Mouse (Mus musculus) liver, embryonic 14.5 days (tissue): ENCODE measurements around the gene Tmem40. TPM values are rescaled to one million over a fixed set of nuclear protein-coding genes. Genes with fewer than 3 reads are reported as not detected.

ENCODE experiments used
- ATAC-seq: fragments of 200-750 bp; cut with Nextera tagmentation; 2 replicates; pipeline ENCODE4 v1.8.0; 2017; ENCODE audit warnings: moderate number of reproducible peaks, mild to moderate bottlenecking, moderate library complexity; ENCODE audit not compliant: insufficient read depth
- DNase-seq, 3 experiments: peaks; one replicate each; pipeline ENCODE4 v3.0.0-alpha.2; 2012 to 2013; ENCODE audit warnings: low read depth in 3 of 3, low spot score in 3 of 3
- H3K27ac ChIP-seq: fragments of 300-500 bp; sonication (generic); 2 replicates; pipeline ENCODE4 v1.5.1; 2014; ENCODE audit warnings: moderate library complexity, mild to moderate bottlenecking, control low read depth, inconsistent platforms
- H3K27me3 ChIP-seq: fragments of 300-500 bp; sonication (generic); 2 replicates; pipeline ENCODE4 v1.6.1; 2014; ENCODE audit warnings: mild to moderate bottlenecking, low read length, moderate library complexity; ENCODE audit not compliant: control insufficient read depth, insufficient read depth
- H3K36me3 ChIP-seq: fragments of 300-500 bp; sonication (generic); replicated peaks from 2 replicates; pipeline ENCODE4 v1.6.1; 2014; ENCODE audit warnings: low read depth; ENCODE audit not compliant: control insufficient read depth, insufficient read depth
- H3K4me1 ChIP-seq, 2 experiments: fragments of 200-500 bp in 1 of 2; fragments of 300-500 bp in 1 of 2; sonication (generic) in 1 of 2; replicated peaks; 2 replicates each; pipeline ENCODE4 v1.6.1; 2012 to 2014; ENCODE audit warnings: antibody characterized with exemption in 1 of 2, inconsistent platforms in 1 of 2, low read length in 1 of 2; ENCODE audit not compliant: control insufficient read depth in 2 of 2, insufficient read depth in 2 of 2
- H3K4me2 ChIP-seq: fragments of 300-500 bp; sonication (generic); 2 replicates; pipeline ENCODE4 v1.6.1; 2014; ENCODE audit warnings: low read depth, mild to moderate bottlenecking, control low read depth, moderate library complexity
- H3K4me3 ChIP-seq, 2 experiments: fragments of 200-500 bp in 1 of 2; fragments of 300-500 bp in 1 of 2; sonication (generic) in 1 of 2; 2 replicates each; pipeline ENCODE4 v1.5.1; 2012 to 2014; ENCODE audit warnings: low read depth in 2 of 2, low read length in 2 of 2, mild to moderate bottlenecking in 2 of 2, control low read depth in 1 of 2, inconsistent platforms in 1 of 2, moderate library complexity in 1 of 2; ENCODE audit not compliant: insufficient read depth in 1 of 2
- H3K9ac ChIP-seq: fragments of 300-500 bp; sonication (generic); replicated peaks from 2 replicates; pipeline ENCODE4 v1.6.1; 2014; ENCODE audit warnings: mild to moderate bottlenecking, control low read depth, moderate library complexity
- H3K9me3 ChIP-seq: fragments of 300-500 bp; sonication (generic); 2 replicates; pipeline ENCODE4 v1.6.1; 2016; ENCODE audit warnings: low read length, mixed read lengths; ENCODE audit not compliant: control insufficient read depth
- CTCF ChIP-seq: IDR thresholded peaks from 2 replicates; pipeline ENCODE4 v1.5.1; 2016; ENCODE audit warnings: antibody characterized with exemption, low read depth, control low read depth
- EP300 ChIP-seq: IDR thresholded peaks from 2 replicates; pipeline ENCODE4 v1.6.1; 2016; ENCODE audit warnings: antibody characterized with exemption, low read depth
- WGBS: fragments of 180-500 bp; shearing (Covaris S2); extraction: QIAGEN DNeasy Blood & Tissue Kit; methylation state at CpG from one replicate; pipeline ENCODE4 v1.1.7; 2014; ENCODE audit not compliant: insufficient replicate concordance; 5-methylcytosine and 5-hydroxymethylcytosine counted together
- microRNA-seq: library from miRNA; unstranded; fragments of <30 nt; microRNA quantifications from one replicate; pipeline ENCODE4, GENCODE M21; 2016
- polyA plus RNA-seq, 2 experiments: library from polyadenylated mRNA; depleted of rRNA in 1 of 2; stranded (reverse) in 1 of 2; unstranded in 1 of 2; fragments of >200 nt; fragmentation: Nextera tagmentation in 1 of 2; extraction: Ambion mirVana in 1 of 2; gene quantifications; 2 replicates each; pipeline versions ENCODE4 v1.2.1 to v1.2.3; 2012 to 2014

Tmem40 gene
- polyA plus RNA-seq, 2 experiments, result 19.4 to 19.8 TPM

GRCm38 (mm10) chr6:115684851-115685646 is 77.2 kb downstream of the Tmem40 start:
- peak overlapping the region; percentile 43 for H3K4me2 ChIP-seq
- DNase-seq (no peak), ATAC-seq (peak; percentile 80; the same call in 1 of the 2 replicates)
- no peaks in the 10 kb centered on the region for H3K36me3 ChIP-seq
- H3K9ac ChIP-seq, result no peak overlapping the region
- peaks cover 5 to 12% of the 10 kb centered on the region in 2 experiments for H3K4me1 ChIP-seq
- TF ChIP-seq CTCF, result no peak
- no peak for TF ChIP-seq EP300
- no peak overlapping the region for H3K27ac ChIP-seq
- H3K4me3 ChIP-seq, result no peak overlapping the region
- WGBS, result 33% methylated on average over 11 of the region's 11 CpGs
- H3K9me3 ChIP-seq, result no peaks in the 10 kb centered on the region
- H3K27me3 ChIP-seq, result no peaks in the 10 kb centered on the region

- no peak overlapping the region for H3K27ac ChIP-seq
- H3K4me2 ChIP-seq, result no peak overlapping the region
- no peaks in the 10 kb centered on the region for H3K27me3 ChIP-seq
- TF ChIP-seq CTCF (no peak), EP300 (no peak)
- H3K36me3 ChIP-seq, result no peaks in the 10 kb centered on the region
- no peak overlapping the region for H3K4me3 ChIP-seq
- no peak for ATAC-seq
- 84% methylated on average over 2 of the region's 2 CpGs for WGBS
- no peak for DNase-seq
- peaks cover 5 to 12% of the 10 kb centered on the region in 2 experiments for H3K4me1 ChIP-seq
- H3K9me3 ChIP-seq, result no peaks in the 10 kb centered on the region
- no peak overlapping the region for H3K9ac ChIP-seq
These were observed 77.9 kb downstream of the Tmem40 start for GRCm38 (mm10) chr6:115684271-115684670.

GRCm38 (mm10) chr6:115681066-115681465 is 81.1 kb downstream of the Tmem40 start:
- 71% methylated on average over 4 of the region's 4 CpGs for WGBS
- ATAC-seq (no peak), DNase-seq (no peak)
- Histone ChIP-seq H3K36me3 (no peaks in the 10 kb centered on the region), H3K27me3 (no peaks in the 10 kb centered on the region), H3K4me3 (no peak overlapping the region), H3K9me3 (no peaks in the 10 kb centered on the region), H3K4me1 (peaks cover 18 to 25% of the 10 kb centered on the region in 2 experiments), H3K27ac (no peak overlapping the region), H3K9ac (no peak overlapping the region), H3K4me2 (no peak overlapping the region)
- no peak for TF ChIP-seq EP300
- TF ChIP-seq CTCF, result no peak

Small RNAs within 50 kb of the gene (microRNA-seq; reads per million reads assigned to microRNA genes)
- gene Mir7660, result not detected

Other genes starting within 250 kb of the Tmem40 start
- 3.9 and 4.7 TPM in 2 replicates for gene Tsen2, start 217.7 kb downstream of the Tmem40 start, polyA plus RNA-seq (2012; rRNA removed)
- 10.7 and 11.0 TPM in 2 replicates for gene Tsen2, start 217.7 kb downstream of the Tmem40 start, polyA plus RNA-seq (2014; fragmentation: Nextera tagmentation; extraction: Ambion mirVana)
- 5.3 and 6.0 TPM in 2 replicates for gene Mkrn2os, start 169.8 kb downstream of the Tmem40 start, polyA plus RNA-seq (2012; rRNA removed)
- 7.1 and 8.0 TPM in 2 replicates for gene Mkrn2os, start 169.8 kb downstream of the Tmem40 start, polyA plus RNA-seq (2014; fragmentation: Nextera tagmentation; extraction: Ambion mirVana)
- gene Mkrn2, start 160.5 kb downstream of the Tmem40 start, polyA plus RNA-seq (2012; rRNA removed), result 6.2 and 8.9 TPM in 2 replicates
- 9.4 and 10.1 TPM in 2 replicates for gene Mkrn2, start 160.5 kb downstream of the Tmem40 start, polyA plus RNA-seq (2014; fragmentation: Nextera tagmentation; extraction: Ambion mirVana)
- gene Raf1, start 85.8 kb downstream of the Tmem40 start, polyA plus RNA-seq (2012; rRNA removed), result 36.5 and 41.5 TPM in 2 replicates
- 37.9 and 38.9 TPM in 2 replicates for gene Raf1, start 85.8 kb downstream of the Tmem40 start, polyA plus RNA-seq (2014; fragmentation: Nextera tagmentation; extraction: Ambion mirVana)
- 2.4 and 2.8 TPM in 2 replicates for gene Cand2, start 12.1 kb upstream of the Tmem40 start, polyA plus RNA-seq (2012; rRNA removed)
- gene Cand2, start 12.1 kb upstream of the Tmem40 start, polyA plus RNA-seq (2014; fragmentation: Nextera tagmentation; extraction: Ambion mirVana), result 1.7 and 2.5 TPM in 2 replicates
- 986 and 1,878 TPM in 2 replicates for gene Rpl32, start 46.3 kb upstream of the Tmem40 start, polyA plus RNA-seq (2012; rRNA removed)
- 1,452 and 1,510 TPM in 2 replicates for gene Rpl32, start 46.3 kb upstream of the Tmem40 start, polyA plus RNA-seq (2014; fragmentation: Nextera tagmentation; extraction: Ambion mirVana)
- 0.09 and 0.11 TPM in 2 replicates for gene Efcab12, start 76.0 kb upstream of the Tmem40 start, polyA plus RNA-seq (2012; rRNA removed)
- 0.06 TPM in 1 of 2 replicates, not detected in the other for gene Efcab12, start 76.0 kb upstream of the Tmem40 start, polyA plus RNA-seq (2014; fragmentation: Nextera tagmentation; extraction: Ambion mirVana)
- 3.8 and 6.4 TPM in 2 replicates for gene Mbd4, start 91.0 kb upstream of the Tmem40 start, polyA plus RNA-seq (2012; rRNA removed)
- 5.8 and 9.3 TPM in 2 replicates for gene Mbd4, start 91.0 kb upstream of the Tmem40 start, polyA plus RNA-seq (2014; fragmentation: Nextera tagmentation; extraction: Ambion mirVana)
- 1.6 and 1.7 TPM in 2 replicates for gene Ift122, start 91.1 kb upstream of the Tmem40 start, polyA plus RNA-seq (2012; rRNA removed)
- 1.9 TPM in 2 replicates for gene Ift122, start 91.1 kb upstream of the Tmem40 start, polyA plus RNA-seq (2014; fragmentation: Nextera tagmentation; extraction: Ambion mirVana)
- gene Rho, start 169.3 kb upstream of the Tmem40 start, polyA plus RNA-seq (2012; rRNA removed), result 0.03 TPM in 2 replicates
- gene Rho, start 169.3 kb upstream of the Tmem40 start, polyA plus RNA-seq (2014; fragmentation: Nextera tagmentation; extraction: Ambion mirVana), result not detected in 2 replicates
- not detected in 2 replicates for gene H1foo, start 182.5 kb upstream of the Tmem40 start, polyA plus RNA-seq (2012; rRNA removed)
- gene H1foo, start 182.5 kb upstream of the Tmem40 start, polyA plus RNA-seq (2014; fragmentation: Nextera tagmentation; extraction: Ambion mirVana), result not detected in 2 replicates
- 7.5 and 13.0 TPM in 2 replicates for gene Plxnd1, start 232.6 kb upstream of the Tmem40 start, polyA plus RNA-seq (2012; rRNA removed)
- 6.4 and 7.6 TPM in 2 replicates for gene Plxnd1, start 232.6 kb upstream of the Tmem40 start, polyA plus RNA-seq (2014; fragmentation: Nextera tagmentation; extraction: Ambion mirVana)